Mouse (Mus musculus) B cell, adult 2 months (primary cell): ENCODE results near the gene Ascl4.

Source experiments
- DNase-seq, 2 experiments: peaks; one replicate each; pipeline ENCODE4 v3.0.0; 2022

The Ascl4 gene

GRCm38 (mm10) chr10:85969894-85970620 is 42.6 kb downstream of the Ascl4 start:
- DNase-seq = peak; percentile 12 to 21

DNA sequence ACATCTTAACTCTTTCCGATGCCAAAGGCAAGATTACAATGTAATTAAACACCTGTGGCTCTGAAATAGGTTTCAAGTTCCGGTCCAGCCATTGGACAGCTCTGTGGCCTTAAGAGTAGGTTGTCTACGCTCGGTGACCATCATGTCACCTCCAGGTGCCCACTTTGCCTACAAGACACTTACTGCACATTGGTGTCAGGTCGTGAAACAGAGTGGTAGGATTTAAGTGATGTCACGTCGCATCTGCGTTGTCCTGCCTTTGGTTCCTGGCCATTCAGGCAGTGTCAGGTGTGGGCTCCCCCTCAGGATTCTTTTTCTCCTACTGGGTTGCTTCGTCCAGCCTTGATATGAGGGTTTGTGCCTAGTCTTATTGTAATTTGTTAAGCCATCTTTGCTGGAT is 44.3 kb downstream of the Ascl4 start:
- no peak for DNase-seq

- no peak for DNase-seq
These were observed 45.4 kb downstream of the Ascl4 start for GRCm38 (mm10) chr10:85972915-85973314.

DNA sequence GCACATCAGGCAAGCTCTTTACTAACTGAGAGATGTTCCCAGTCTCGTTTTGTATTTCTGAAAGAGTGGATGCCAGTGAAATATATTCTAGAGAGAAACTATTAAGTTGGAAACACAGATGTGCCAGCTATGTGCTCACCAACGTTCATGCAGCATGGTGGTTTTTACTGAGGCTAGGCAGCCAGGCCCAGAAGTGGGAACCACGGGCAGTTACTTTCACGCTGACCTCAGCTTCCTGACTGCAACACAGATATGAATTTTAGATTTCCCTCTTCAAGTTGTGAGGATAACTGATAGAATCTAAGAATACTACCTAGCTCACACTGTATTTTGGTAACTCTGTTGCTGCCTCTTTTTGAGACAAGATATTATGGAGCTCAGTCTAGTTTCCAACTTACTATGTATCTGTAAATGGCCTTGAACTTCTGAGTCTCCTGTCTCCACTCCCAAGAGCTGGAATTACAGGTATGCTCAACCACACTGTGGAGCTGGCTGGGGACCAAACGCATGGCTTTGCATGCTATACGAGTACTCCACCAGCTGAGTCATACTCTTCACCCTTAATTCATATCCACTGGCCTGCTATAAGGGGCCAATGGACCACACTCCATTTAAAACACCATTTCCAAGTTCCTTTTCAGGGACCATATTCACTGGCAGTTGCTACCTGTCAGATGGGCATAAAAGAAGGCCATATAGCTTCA is 62.1 kb downstream of the Ascl4 start:
- DNase-seq = no peak

GRCm38 (mm10) chr10:85992412-85992811 is 64.9 kb downstream of the Ascl4 start:
- no peak for DNase-seq

- DNase-seq = no peak
These were observed 66.4 kb downstream of the Ascl4 start for GRCm38 (mm10) chr10:85993836-85994235.

- no peak for DNase-seq
These were observed 67.1 kb downstream of the Ascl4 start for GRCm38 (mm10) chr10:85994543-85995104.
